Mouse (Mus musculus) cortical plate, adult 2 months (tissue): Measurements from ENCODE around the gene Ttc9c. TPM values are rescaled to one million over a fixed set of nuclear protein-coding genes. Genes with fewer than 3 reads are reported as not detected.

Experiments
- H3K27ac ChIP-seq: fragments of 200-500 bp; 2 replicates; pipeline ENCODE4 v1.5.1; 2012; ENCODE audit warnings: low read length, control low read depth, inconsistent platforms; ENCODE audit not compliant: insufficient read depth
- H3K4me1 ChIP-seq: fragments of 200-500 bp; 2 replicates; pipeline ENCODE4 v1.6.1; 2011; ENCODE audit warnings: low read length; ENCODE audit not compliant: control insufficient read depth, insufficient read depth
- H3K4me3 ChIP-seq: fragments of 200-500 bp; 2 replicates; pipeline ENCODE4 v1.5.1; 2011; ENCODE audit warnings: mild to moderate bottlenecking, low read length, control low read depth; ENCODE audit not compliant: insufficient read depth
- CTCF ChIP-seq: fragments of 200-500 bp; IDR thresholded peaks from 2 replicates; pipeline ENCODE4 v1.5.1; 2011; ENCODE audit warnings: mild to moderate bottlenecking, control low read depth, low read length; ENCODE audit not compliant: insufficient read depth; ENCODE audit errors: extremely low read depth
- POLR2A ChIP-seq: fragments of 200-500 bp; IDR thresholded peaks from 2 replicates; pipeline ENCODE4 v1.6.1; 2011; ENCODE audit warnings: mild to moderate bottlenecking, low read length, control low read depth; ENCODE audit not compliant: insufficient read depth; ENCODE audit errors: extremely low read depth
- polyA plus RNA-seq: library from polyadenylated mRNA; depleted of rRNA; stranded (reverse); fragments of >200 nt; gene quantifications from 2 replicates; pipeline ENCODE4 v1.2.3, GENCODE M21; 2012; rRNA removed

Gene Ttc9c
- polyA plus RNA-seq, result 29.0 and 29.5 TPM in 2 replicates

DNA sequence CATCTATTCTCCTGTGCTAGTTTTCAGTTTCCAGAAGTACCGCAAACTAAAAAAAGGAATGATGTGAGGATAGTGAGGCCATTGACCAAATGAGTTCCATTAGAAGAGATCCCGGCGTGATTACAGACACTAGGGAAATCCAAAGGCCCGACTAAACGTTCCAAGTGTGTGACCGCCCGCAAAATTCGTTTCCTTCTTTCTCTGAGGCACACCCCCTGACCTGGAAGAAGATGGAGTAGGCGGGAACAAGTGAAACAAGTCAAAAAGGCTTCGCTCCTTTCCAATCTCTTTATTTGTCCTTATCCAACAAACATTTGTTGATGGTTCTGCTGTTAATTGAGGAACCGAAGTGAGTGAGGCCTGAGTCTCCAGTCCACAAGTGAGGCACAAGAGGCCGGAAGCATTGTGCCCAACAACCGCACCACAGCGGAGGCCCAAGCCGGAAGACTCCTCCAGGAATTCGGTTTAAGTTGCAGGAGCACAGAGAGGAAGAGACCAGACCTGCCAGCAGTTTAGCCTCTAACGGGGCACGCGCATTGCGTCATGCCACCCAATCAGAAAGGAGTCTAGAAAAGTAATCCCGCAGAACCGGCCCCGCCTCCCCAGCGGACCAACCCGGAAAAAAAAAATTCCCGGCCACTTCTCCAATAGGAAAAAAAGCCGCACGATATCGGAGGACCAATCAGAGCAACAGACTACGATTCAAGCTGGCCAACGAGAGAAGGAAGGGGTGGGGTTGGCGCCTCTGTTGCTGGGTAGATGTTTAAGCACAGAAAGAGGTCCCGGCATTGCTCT, at the start of gene Ttc9c:
Gene Ttc9c (minus strand): TSS at position 533 of the 795 bp plus-strand sequence.
- peaks cover 3% of the 10 kb centered on the region; the same call in 1 of the 2 replicates for H3K4me1 ChIP-seq
- peak within 1 kb of the TSS; percentile 68 for H3K4me3 ChIP-seq
- peak within 1 kb of the TSS; percentile 97 for H3K27ac ChIP-seq
- no peak for TF ChIP-seq CTCF
- TF ChIP-seq POLR2A, result peak; percentile 94

DNA sequence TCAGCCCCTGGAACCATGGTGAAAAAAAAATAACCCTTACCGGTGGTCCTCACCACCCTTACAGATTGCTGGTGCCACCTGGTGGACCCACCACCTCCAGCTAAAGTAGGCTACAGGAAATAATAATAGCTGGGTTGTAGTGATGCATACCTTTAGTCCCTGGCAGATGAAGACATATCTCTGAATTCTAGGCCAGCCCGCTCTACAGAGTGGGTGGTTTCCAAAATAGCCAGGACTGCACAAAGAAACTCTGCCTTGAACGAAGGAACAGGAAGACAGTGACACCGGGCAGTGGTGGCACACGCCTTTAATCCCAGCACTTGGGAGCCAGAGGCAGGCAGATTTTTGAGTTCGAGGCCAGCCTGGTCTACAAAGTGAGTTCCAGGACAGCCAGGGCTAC, 45.1 kb upstream of the Ttc9c start:
- Histone ChIP-seq H3K27ac (no peak overlapping the region; the same call in 1 of the 2 replicates), H3K4me1 (no peaks in the 10 kb centered on the region), H3K4me3 (no peak overlapping the region)
- no peak for TF ChIP-seq CTCF

DNA sequence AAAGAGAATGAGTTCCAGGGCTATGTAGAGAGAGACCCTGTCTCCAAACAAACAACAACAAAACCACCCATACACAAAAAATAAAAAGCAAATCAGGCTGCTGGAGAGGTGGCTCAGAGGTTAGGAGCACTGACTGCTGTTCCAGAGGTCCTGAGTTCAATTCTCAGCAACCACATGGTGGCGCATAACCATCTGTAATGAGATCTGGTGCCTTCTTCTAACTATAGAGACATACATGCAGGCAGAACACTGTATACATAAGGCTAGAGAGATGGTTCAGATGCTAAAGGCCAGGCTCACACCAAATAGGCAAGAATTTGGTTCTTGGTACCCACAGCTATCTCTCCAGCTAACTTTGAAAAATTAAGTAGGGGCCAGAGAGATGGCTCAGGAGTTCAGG, 39.9 kb upstream of the Ttc9c start:
- Histone ChIP-seq H3K27ac (no peak overlapping the region), H3K4me1 (no peaks in the 10 kb centered on the region), H3K4me3 (no peak overlapping the region)
- TF ChIP-seq CTCF (0 out of 2 replicates have a peak, but pooled peaks have one; percentile 15), POLR2A (no peak)

DNA sequence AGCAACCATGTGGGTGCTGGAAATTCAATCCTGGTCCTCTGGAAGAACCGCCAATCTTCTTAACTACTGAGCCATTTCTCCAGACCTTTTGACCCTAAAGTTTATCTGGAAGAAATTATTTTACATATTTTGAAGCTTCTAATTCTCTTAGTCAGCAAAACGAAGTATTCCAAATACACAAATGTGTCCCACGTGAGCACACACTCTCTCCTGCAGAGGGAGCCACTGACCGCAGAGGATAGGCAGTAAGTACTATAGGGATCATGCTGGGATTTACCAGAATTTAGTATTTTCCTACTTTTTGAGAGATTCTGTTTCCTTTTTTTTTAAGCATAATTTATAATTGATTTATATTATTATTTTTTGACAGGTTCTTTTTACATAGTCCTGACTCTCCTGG, 38.6 kb upstream of the Ttc9c start:
- Histone ChIP-seq H3K27ac (no peak overlapping the region), H3K4me3 (no peak overlapping the region), H3K4me1 (no peaks in the 10 kb centered on the region)
- TF ChIP-seq POLR2A, result no peak
- TF ChIP-seq CTCF, result peak; percentile 61

DNA sequence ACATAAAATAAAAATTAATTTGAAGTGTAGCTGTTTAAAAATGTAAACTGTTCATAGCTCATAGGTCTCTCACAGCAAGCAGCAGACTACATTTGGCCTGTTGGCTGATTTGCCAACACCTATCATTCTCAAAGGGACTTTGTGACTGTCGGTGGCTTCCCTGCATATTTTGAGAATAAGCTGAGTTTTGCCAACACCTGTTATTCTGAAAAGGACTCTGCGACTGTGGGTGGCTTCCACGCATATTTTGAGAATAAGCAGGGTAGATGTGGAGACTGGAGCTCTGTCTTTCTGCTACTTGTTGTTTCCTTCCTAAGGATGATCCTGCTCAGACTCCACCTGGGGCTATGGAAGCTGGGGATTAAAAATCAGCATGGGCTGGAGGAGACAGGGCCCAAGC, 34.0 kb upstream of the Ttc9c start:
- H3K27ac ChIP-seq, result no peak overlapping the region
- 0 out of 2 replicates have a peak, but pooled peaks cover 1% of the 10 kb centered on the region for H3K4me1 ChIP-seq
- TF ChIP-seq CTCF, result no peak
- TF ChIP-seq POLR2A, result no peak
- no peak overlapping the region for H3K4me3 ChIP-seq

- Histone ChIP-seq H3K4me3 (no peak overlapping the region), H3K27ac (peak overlapping the region; percentile 43), H3K4me1 (0 out of 2 replicates have a peak, but pooled peaks cover 1% of the 10 kb centered on the region)
- TF ChIP-seq CTCF, result no peak
- TF ChIP-seq POLR2A, result no peak
These were observed 33.2 kb upstream of the Ttc9c start for GRCm38 (mm10) chr19:8852236-8852928.

GRCm38 (mm10) chr19:8851639-8852038, 32.5 kb upstream of the Ttc9c start:
- H3K27ac ChIP-seq, result peak overlapping the region; percentile 43; the same call in 1 of the 2 replicates
- no peak overlapping the region for H3K4me3 ChIP-seq
- TF ChIP-seq POLR2A (no peak), CTCF (no peak)
- H3K4me1 ChIP-seq, result 0 out of 2 replicates have a peak, but pooled peaks cover 1% of the 10 kb centered on the region

DNA sequence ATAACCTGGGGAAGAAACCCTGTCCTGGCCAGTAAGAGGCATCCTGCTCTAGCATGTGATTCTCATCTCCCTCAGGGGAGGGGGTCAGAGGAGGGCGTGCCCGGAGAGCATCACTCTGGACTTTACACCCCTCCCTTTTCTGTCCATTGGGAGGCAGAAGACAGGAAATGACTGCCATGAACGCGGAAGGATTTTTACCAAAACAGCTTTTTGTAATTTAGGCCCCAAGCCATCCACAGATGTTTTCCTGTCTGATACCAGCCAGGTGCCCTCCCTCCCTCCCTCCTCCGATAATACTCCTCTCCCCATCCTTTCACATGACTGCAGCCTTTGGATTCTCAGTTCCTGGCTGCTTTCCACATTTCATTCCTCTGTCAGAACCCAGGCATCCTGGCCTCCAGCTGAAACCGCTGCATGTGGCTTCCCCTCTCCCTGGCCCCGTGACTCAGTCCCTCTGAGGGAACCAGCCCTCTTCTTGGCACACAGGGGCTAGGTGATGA, 31.3 kb upstream of the Ttc9c start, which contains the start of gene Lrrn4cl:
Gene Lrrn4cl (plus strand): TSS at position 367 of the 500 bp plus-strand sequence.
- peak within 1 kb of the TSS; percentile 43; the same call in 1 of the 2 replicates for H3K27ac ChIP-seq
- H3K4me1 ChIP-seq, result 0 out of 2 replicates have a peak, but pooled peaks cover 1% of the 10 kb centered on the region
- H3K4me3 ChIP-seq, result no peak within 1 kb of the TSS
- TF ChIP-seq CTCF, result no peak
- TF ChIP-seq POLR2A, result no peak

- Histone ChIP-seq H3K4me1 (peaks cover 1% of the 10 kb centered on the region; the same call in 1 of the 2 replicates), H3K27ac (no peak overlapping the region), H3K4me3 (no peak overlapping the region)
- no peak for TF ChIP-seq POLR2A
- TF ChIP-seq CTCF, result no peak
These were observed 29.2 kb upstream of the Ttc9c start for GRCm38 (mm10) chr19:8848356-8848755.
